Mouse (Mus musculus) thymus, postnatal 36 days (tissue): Measurements from ENCODE around the gene Ywhab.
A peak's percentile ranks its signal among the peaks of the same experiment; 100 is the strongest.

ENCODE experiments used
- DNase-seq, 2 experiments: peaks; one replicate each; pipeline ENCODE4 v3.0.0; 2022; ENCODE audit warnings: mixed read lengths in 2 of 2

The Ywhab gene

GRCm38 (mm10) chr2:163994654-163994976 is at the start of gene Ywhab:
Gene Ywhab (plus strand): TSS chr2:163994960.
- no peak for DNase-seq

GRCm38 (mm10) chr2:163946221-163946620 is 48.5 kb upstream of the Ywhab start:
- DNase-seq: no peak

- no peak for DNase-seq
These were observed 46.8 kb upstream of the Ywhab start for GRCm38 (mm10) chr2:163947976-163948375.

GRCm38 (mm10) chr2:163951770-163952169 is 43.0 kb upstream of the Ywhab start:
- peak; percentile 27 for DNase-seq

- DNase-seq: no peak
These were observed 41.0 kb upstream of the Ywhab start for GRCm38 (mm10) chr2:163953622-163954310.

GRCm38 (mm10) chr2:163964606-163965560 is 29.9 kb upstream of the Ywhab start:
- no peak for DNase-seq

- DNase-seq: no peak
These were observed 29.1 kb upstream of the Ywhab start for GRCm38 (mm10) chr2:163965706-163966105.

GRCm38 (mm10) chr2:163968581-163968980 is 26.2 kb upstream of the Ywhab start:
- DNase-seq: peak; percentile 20 to 26

- no peak for DNase-seq
These were observed 24.4 kb upstream of the Ywhab start for GRCm38 (mm10) chr2:163970326-163970725.

- no peak for DNase-seq
These were observed 20.7 kb upstream of the Ywhab start for GRCm38 (mm10) chr2:163974056-163974455.

- DNase-seq: no peak
These were observed 18.3 kb upstream of the Ywhab start for GRCm38 (mm10) chr2:163976448-163976847.

- no peak for DNase-seq
These were observed 7.5 kb upstream of the Ywhab start for GRCm38 (mm10) chr2:163987233-163987632.

- no peak for DNase-seq
These were observed 1.9 kb upstream of the Ywhab start for GRCm38 (mm10) chr2:163992871-163993270.

GRCm38 (mm10) chr2:163994977-163995862 is 460 bp downstream of the Ywhab start:
- peak; percentile 90 to 93 for DNase-seq

GRCm38 (mm10) chr2:163996275-163996674 is 1.5 kb downstream of the Ywhab start:
- DNase-seq: no peak

- no peak for DNase-seq
These were observed 2.1 kb downstream of the Ywhab start for GRCm38 (mm10) chr2:163996899-163997298.

GRCm38 (mm10) chr2:163998981-163999380 is 4.2 kb downstream of the Ywhab start:
- no peak for DNase-seq

- DNase-seq: no peak
These were observed 7.9 kb downstream of the Ywhab start for GRCm38 (mm10) chr2:164002637-164003036.

GRCm38 (mm10) chr2:164004503-164004902 is 9.7 kb downstream of the Ywhab start:
- DNase-seq: no peak

GRCm38 (mm10) chr2:164006932-164007331 is 12.2 kb downstream of the Ywhab start:
- peak; percentile 29 to 46 for DNase-seq

GRCm38 (mm10) chr2:164007547-164007946 is 12.8 kb downstream of the Ywhab start:
- no peak for DNase-seq

GRCm38 (mm10) chr2:164007987-164008545 is 13.3 kb downstream of the Ywhab start:
- DNase-seq: no peak

- DNase-seq: no peak
These were observed 14.5 kb downstream of the Ywhab start for GRCm38 (mm10) chr2:164009227-164009626.
